Mouse (Mus musculus): ENCODE measurements around the gene Unc5a. TPM values are rescaled to one million over a fixed set of nuclear protein-coding genes. Genes with fewer than 3 reads are reported as not detected.

Gene Unc5a
- total RNA-seq, 2 experiments from 2014 or later = 56.2 to 60.2 TPM

GRCm38 (mm10) chr13:55020051-55020450 is 70.8 kb downstream of the Unc5a start:
- DNase-seq (ENCODE audit: extremely low spot score in 1 of 2, low spot score in 2 of 2) = no peak
- intact Hi-C loops (cut with DNase I) = no loop called here

DNA sequence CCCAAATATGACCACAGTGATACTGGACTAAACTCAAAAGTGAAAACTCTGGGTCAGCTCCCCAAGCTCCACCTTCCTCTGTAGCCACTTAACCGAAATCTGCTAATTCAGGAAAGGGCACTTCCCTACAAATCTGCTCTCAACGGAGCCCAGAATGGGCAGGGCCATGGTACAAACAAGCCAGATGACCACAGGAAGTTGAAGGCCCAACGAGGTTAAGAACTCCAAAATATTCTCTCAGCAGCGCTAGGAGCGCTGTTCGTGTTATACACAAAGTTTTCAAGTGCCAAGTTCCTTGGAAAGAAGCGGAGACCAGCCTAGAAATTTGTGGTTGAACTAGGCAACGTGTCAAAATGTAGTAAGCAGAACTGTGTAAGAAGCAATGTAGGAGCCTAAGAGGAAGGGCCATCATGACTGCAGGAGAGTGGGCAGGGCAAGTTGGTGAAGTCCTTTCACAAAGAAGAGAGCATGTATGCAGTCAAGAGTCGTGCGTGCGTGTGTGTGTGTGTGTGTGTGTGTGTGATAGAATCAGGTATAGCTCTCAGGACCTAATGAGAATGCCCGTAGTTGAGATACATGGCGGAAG is 72.1 kb downstream of the Unc5a start, which contains the start of gene Hk3:
Gene Hk3, minus strand, starts transcription at position 192 of the 586 bp plus-strand sequence.
- intact Hi-C loops (cut with DNase I) = no loop called here
- DNase-seq (ENCODE audit: extremely low spot score in 1 of 2, low spot score in 2 of 2) = no peak

GRCm38 (mm10) chr13:55022256-55022655 is 73.0 kb downstream of the Unc5a start:
- DNase-seq (ENCODE audit: extremely low spot score in 1 of 2, low spot score in 2 of 2) = no peak
- intact Hi-C loops (cut with DNase I) = no loop called here

- no peak for DNase-seq (ENCODE audit: extremely low spot score in 1 of 2, low spot score in 2 of 2)
- intact Hi-C loops (cut with DNase I) = no loop called here
Observed at GRCm38 (mm10) chr13:55022715-55023114, 73.5 kb downstream of the Unc5a start.

DNA sequence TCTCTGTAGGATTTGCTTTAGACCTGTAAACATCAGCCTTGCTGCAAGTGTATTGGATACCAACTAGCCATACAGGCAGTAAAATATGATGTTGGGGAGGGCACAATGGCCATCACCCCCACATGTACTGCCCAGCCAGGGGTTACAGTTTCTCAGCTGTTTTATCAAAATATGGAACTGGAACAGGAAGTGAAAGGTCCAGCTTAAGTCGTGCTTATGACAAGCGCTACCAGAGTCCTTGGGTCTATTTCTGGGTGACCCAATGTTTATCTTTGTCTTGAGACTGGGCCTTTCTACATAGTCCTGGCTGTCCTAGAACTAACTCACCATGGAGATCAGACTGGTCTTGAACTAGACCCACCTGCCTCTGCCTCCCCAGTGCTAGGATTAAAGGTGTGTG is 75.0 kb downstream of the Unc5a start:
- no peak for DNase-seq (ENCODE audit: extremely low spot score in 1 of 2, low spot score in 2 of 2)
- intact Hi-C loops (cut with DNase I) = no loop called here

DNA sequence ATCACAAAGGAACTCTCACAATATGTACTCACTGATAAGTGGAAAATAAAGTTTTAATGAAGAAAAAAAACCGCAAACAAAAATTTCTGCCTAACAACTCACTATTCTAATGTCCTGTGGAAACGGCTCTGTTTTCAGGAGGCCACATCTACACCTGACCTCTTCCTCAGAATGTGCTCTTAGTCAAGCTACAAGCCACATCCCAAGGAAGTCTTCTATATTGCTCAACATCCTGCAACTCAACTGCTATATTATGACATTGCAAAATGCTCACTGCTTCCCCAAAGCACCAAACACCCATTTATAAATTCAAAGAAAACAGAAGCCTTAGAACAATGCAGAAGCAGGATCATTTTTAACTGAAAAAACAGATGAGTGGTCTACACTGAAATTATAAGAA is 90.8 kb downstream of the Unc5a start:
- intact Hi-C loops (cut with DNase I) = no loop called here
- no peak for DNase-seq (ENCODE audit: extremely low spot score in 1 of 2, low spot score in 2 of 2)

DNA sequence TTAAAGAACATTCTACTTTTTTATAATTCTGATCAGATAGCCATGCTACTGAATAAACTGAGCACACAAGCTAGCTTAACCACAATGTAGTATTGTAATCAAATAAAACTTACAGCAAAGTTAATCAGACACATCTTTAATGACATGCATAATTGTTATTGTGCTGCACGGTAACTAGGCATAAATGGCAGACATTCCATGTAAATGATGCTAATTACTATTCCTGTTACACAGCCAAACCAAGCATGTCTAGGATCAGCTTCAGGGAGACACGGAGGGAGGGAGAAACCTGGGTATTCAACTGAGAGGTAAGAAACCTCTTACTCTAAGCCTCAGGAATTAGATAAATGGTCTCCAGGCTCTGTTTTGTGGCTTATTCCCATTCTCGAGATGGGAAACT is 98.5 kb downstream of the Unc5a start:
- intact Hi-C loops (cut with DNase I) = no loop called here
- no peak for DNase-seq (ENCODE audit: extremely low spot score in 1 of 2, low spot score in 2 of 2)

Other genes with a start within 250 kb of the Unc5a start
- under 1 TPM; 0.34 to 0.51 TPM for gene Cdhr2, start 247.9 kb upstream of the Unc5a start, total RNA-seq (2021)
- gene Gprin1, start 199.5 kb upstream of the Unc5a start, total RNA-seq (2021) = 100 to 1,000 TPM; 213 to 226 TPM
- gene Sncb, start 182.8 kb upstream of the Unc5a start, total RNA-seq (2021) = 100 to 1,000 TPM; 739 to 802 TPM
- under 1 TPM in 1 of 2 experiments, not detected in 1; 0.17 TPM for gene Eif4e1b, start 165.4 kb upstream of the Unc5a start, total RNA-seq (2021)
- 10 to 100 TPM; 64.3 to 69.0 TPM for gene Tspan17, start 160.0 kb upstream of the Unc5a start, total RNA-seq (2021)
- gene Hk3, start 72.0 kb downstream of the Unc5a start, total RNA-seq (2021) = 1 to 10 TPM; 1.7 to 2.0 TPM
- gene Uimc1, start 150.9 kb downstream of the Unc5a start, total RNA-seq (2021) = 10 to 100 TPM; 14.9 to 15.4 TPM
- gene Zfp346, start 155.9 kb downstream of the Unc5a start, total RNA-seq (2021) = 10 to 100 TPM; 42.5 to 42.9 TPM
- not detected for gene Gm17617, start 184.1 kb downstream of the Unc5a start, total RNA-seq (2021)
- gene Fgfr4, start 203.2 kb downstream of the Unc5a start, total RNA-seq (2021) = 1 to 10 TPM in 1 of 2 experiments, under 1 TPM in 1; 0.64 to 1.3 TPM